ENCODE assay signal across 8 mouse cellular contexts in the genomic region with DNA sequence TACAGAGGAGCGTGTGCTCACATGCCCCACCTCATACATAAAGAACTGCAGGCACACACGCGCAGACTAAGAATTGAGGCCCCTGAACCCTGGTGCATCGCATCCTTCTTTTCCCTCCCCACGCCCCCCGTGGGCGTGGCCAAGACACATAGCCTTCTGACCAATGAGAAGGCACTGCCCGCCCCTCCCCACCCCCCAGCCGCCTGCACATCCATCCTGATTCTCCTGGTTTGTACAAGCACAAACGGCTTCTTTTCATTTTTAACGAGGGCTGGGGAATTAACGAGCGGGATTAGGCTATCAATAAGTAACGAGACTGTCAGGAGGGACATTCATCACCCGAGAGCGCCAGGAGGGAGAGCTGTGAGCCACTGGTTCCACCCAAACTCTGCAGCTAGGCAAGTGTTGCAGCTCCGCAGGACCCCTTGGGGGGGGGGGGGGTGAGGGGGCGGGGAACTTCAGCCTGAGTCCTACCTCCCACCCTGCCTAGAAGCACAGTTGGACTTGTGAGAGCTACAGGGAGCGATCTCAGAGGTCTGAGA. TPM values are rescaled to one million over a fixed set of nuclear protein-coding genes. Genes with fewer than 3 reads are reported as not detected.
A peak's percentile ranks its signal among the peaks of the same experiment; 100 is the strongest.
DNase-seq lines count a peak whose midpoint lies in the region; ATAC-seq and TF ChIP-seq lines count a peak whose summit lies in the region.

No protein-coding gene starts in this region.

- H3K9ac ChIP-seq in heart, embryonic 16.5 days (ENCODE audit: low read length), result no peak overlapping the region
- no peak overlapping the region for H3K9ac ChIP-seq in embryonic facial prominence, embryonic 11.5 days (replicated peaks; ENCODE audit: low read length)
- H3K9ac ChIP-seq in intestine, postnatal 0 days (ENCODE audit: low read depth, low read length), result no peak overlapping the region

- H3K36me3 ChIP-seq in heart, embryonic 16.5 days (ENCODE audit: control insufficient read depth, insufficient read depth), result no peaks in the 10 kb centered on the region
- H3K36me3 ChIP-seq in embryonic facial prominence, embryonic 11.5 days (replicated peaks; ENCODE audit: control insufficient read depth, insufficient read depth, low read depth, low read length), result no peaks in the 10 kb centered on the region
- no peaks in the 10 kb centered on the region for H3K36me3 ChIP-seq in intestine, postnatal 0 days (ENCODE audit: control insufficient read depth, insufficient read depth)

- H3K27ac ChIP-seq in heart, embryonic 16.5 days (ENCODE audit: low read length), result no peak overlapping the region
- H3K27ac ChIP-seq in embryonic facial prominence, embryonic 11.5 days (replicated peaks; ENCODE audit: low read depth, low read length), result no peak overlapping the region
- no peak overlapping the region for H3K27ac ChIP-seq in intestine, postnatal 0 days (ENCODE audit: low read depth, low read length)

- H3K4me2 ChIP-seq in heart, embryonic 16.5 days (ENCODE audit: low read depth, low read length), result peak overlapping the region; percentile 11; the same call in 1 of the 2 replicates
- H3K4me2 ChIP-seq in embryonic facial prominence, embryonic 11.5 days (ENCODE audit: low read depth, low read length), result peak overlapping the region; percentile 50
- peak overlapping the region; percentile 25 for H3K4me2 ChIP-seq in intestine, postnatal 0 days (replicated peaks; ENCODE audit: low read depth)

- 4% methylated on average over 17 of the region's 19 CpGs for WGBS in heart, embryonic 16.5 days
- WGBS in embryonic facial prominence, embryonic 11.5 days, result 1% methylated on average over 19 of the region's 19 CpGs
- 5% methylated on average over 19 of the region's 19 CpGs for WGBS in intestine, postnatal 0 days

- no peaks in the 10 kb centered on the region for H3K9me3 ChIP-seq in heart, embryonic 16.5 days (replicated peaks; ENCODE audit: control insufficient read depth, low read length)
- H3K9me3 ChIP-seq in embryonic facial prominence, embryonic 11.5 days (replicated peaks; ENCODE audit: control insufficient read depth, low read length), result no peaks in the 10 kb centered on the region
- no peaks in the 10 kb centered on the region for H3K9me3 ChIP-seq in intestine, postnatal 0 days (ENCODE audit: control insufficient read depth)

- no peaks in the 10 kb centered on the region; the same call in none of the 2 replicates for H3K27me3 ChIP-seq in heart, embryonic 16.5 days (ENCODE audit: control insufficient read depth, insufficient read depth, low read length)
- no peaks in the 10 kb centered on the region for H3K27me3 ChIP-seq in embryonic facial prominence, embryonic 11.5 days (ENCODE audit: control insufficient read depth, insufficient read depth, low read length)
- no peaks in the 10 kb centered on the region for H3K27me3 ChIP-seq in intestine, postnatal 0 days (replicated peaks; ENCODE audit: control insufficient read depth, insufficient read depth, low read length)

- H3K4me1 ChIP-seq in heart, embryonic 16.5 days (ENCODE audit: control insufficient read depth, insufficient read depth, low read length), result peaks cover 16% of the 10 kb centered on the region
- no peaks in the 10 kb centered on the region for H3K4me1 ChIP-seq in embryonic facial prominence, embryonic 11.5 days (ENCODE audit: control insufficient read depth, insufficient read depth, low read length)
- no peaks in the 10 kb centered on the region for H3K4me1 ChIP-seq in intestine, postnatal 0 days (replicated peaks; ENCODE audit: control insufficient read depth, insufficient read depth, low read length)

- no peak overlapping the region for H3K4me3 ChIP-seq in heart, embryonic 16.5 days (ENCODE audit: low read length)
- peak overlapping the region; percentile 30 for H3K4me3 ChIP-seq in embryonic facial prominence, embryonic 11.5 days (ENCODE audit: low read depth, low read length)
- no peak overlapping the region for H3K4me3 ChIP-seq in intestine, postnatal 0 days (ENCODE audit: low read depth, low read length)

- no peak for ATAC-seq in heart, embryonic 16.5 days (replicated peaks; ENCODE audit: extremely low read depth, insufficient read depth, low FRiP score)
- ATAC-seq in embryonic facial prominence, embryonic 11.5 days (replicated peaks; ENCODE audit: insufficient number of reproducible peaks, low FRiP score, low TSS enrichment, low read depth), result peak; percentile 79
- ATAC-seq in intestine, postnatal 0 days, result no peak

- DNase-seq in heart, adult 8-10 months (ENCODE audit: low spot score), result no peak
- DNase-seq in embryonic facial prominence, embryonic 11.5 days (ENCODE audit: low spot score), result peak; percentile 92
- DNase-seq in neural tube, embryonic 10.5 days (ENCODE audit: extremely low spot score, low spot score), result peak; percentile 86
- no peak for DNase-seq in left cerebral cortex, adult 11 months (ENCODE audit: low spot score)
- no peak for DNase-seq in adrenal gland, adult 2 months
- DNase-seq in spleen, postnatal 4 days (ENCODE audit: low spot score in 2 of 2), result no peak

- no peak for TF ChIP-seq CTCF in intestine, postnatal 0 days (IDR thresholded peaks at IDR 0.05; ENCODE audit: low read depth)

RNA-seq across cellular contexts. Expression of gene Syt7, which starts 24.9 kb away (rescaled TPM):
- 0.49 and 0.80 TPM in 2 replicates for polyA plus RNA-seq in heart, embryonic 16.5 days (2015; fragmentation: Nextera tagmentation; extraction: Ambion mirVana)
- 10 to 100 TPM; 33.2 to 39.1 (median 35.8) TPM for total RNA-seq in heart, adult 8-10 months (2022)
- 2.2 and 2.7 TPM in 2 replicates for polyA plus RNA-seq in embryonic facial prominence, embryonic 11.5 days (2014; fragmentation: Nextera tagmentation; extraction: Ambion mirVana)
- 1.9 TPM in 2 replicates for polyA plus RNA-seq in intestine, postnatal 0 days (2015; fragmentation: Nextera tagmentation; extraction: Ambion mirVana)
- total RNA-seq in adrenal gland, adult 2 months (2021), result 10 to 100 TPM; 27.2 to 38.3 TPM
- 12.2 and 13.5 TPM in 2 replicates for polyA plus RNA-seq in adrenal gland, adult 2 months (2012; rRNA removed)

RNA-seq across cellular contexts. Expression of gene Lrrc10b, which starts 43.5 kb away (rescaled TPM):
- polyA plus RNA-seq in heart, embryonic 16.5 days (2015; fragmentation: Nextera tagmentation; extraction: Ambion mirVana), result 0.21 and 0.31 TPM in 2 replicates
- total RNA-seq in heart, adult 8-10 months (2022), result 1 to 10 TPM in 2 of 4 experiments, under 1 TPM in 2; 0.38 to 6.4 (median 1.9) TPM
- 0.13 and 0.20 TPM in 2 replicates for polyA plus RNA-seq in embryonic facial prominence, embryonic 11.5 days (2014; fragmentation: Nextera tagmentation; extraction: Ambion mirVana)
- 12.5 and 14.3 TPM in 2 replicates for polyA plus RNA-seq in intestine, postnatal 0 days (2015; fragmentation: Nextera tagmentation; extraction: Ambion mirVana)
- total RNA-seq in adrenal gland, adult 2 months (2021), result 1 to 10 TPM; 3.3 to 5.0 TPM
- polyA plus RNA-seq in adrenal gland, adult 2 months (2012; rRNA removed), result 2.8 and 6.1 TPM in 2 replicates

Comparison
In these comparisons a context has a peak if more than half of its experiments do, and no peak if none do; other contexts are left out.
1. DNase-seq: peak in embryonic facial prominence, embryonic 11.5 days (single experiment) and neural tube, embryonic 10.5 days (single experiment); none in heart, adult 8-10 months (single experiment), left cerebral cortex, adult 11 months (single experiment), adrenal gland, adult 2 months (single experiment) and spleen, postnatal 4 days (0 of 2).
2. Peak in every context shown above with its lines, with median percentiles within 50 percentile points of each other: H3K4me2 ChIP-seq.